Mouse (Mus musculus) CD8-positive naive resting alpha-beta T cell, adult 2 months (primary cell): ENCODE results near the gene Pla1a.

ENCODE experiments used
- DNase-seq, 2 experiments: peaks; one replicate each; pipeline ENCODE4 v3.0.0; 2022; ENCODE audit warnings: low read depth in 2 of 2, low spot score in 2 of 2

Gene Pla1a

DNA sequence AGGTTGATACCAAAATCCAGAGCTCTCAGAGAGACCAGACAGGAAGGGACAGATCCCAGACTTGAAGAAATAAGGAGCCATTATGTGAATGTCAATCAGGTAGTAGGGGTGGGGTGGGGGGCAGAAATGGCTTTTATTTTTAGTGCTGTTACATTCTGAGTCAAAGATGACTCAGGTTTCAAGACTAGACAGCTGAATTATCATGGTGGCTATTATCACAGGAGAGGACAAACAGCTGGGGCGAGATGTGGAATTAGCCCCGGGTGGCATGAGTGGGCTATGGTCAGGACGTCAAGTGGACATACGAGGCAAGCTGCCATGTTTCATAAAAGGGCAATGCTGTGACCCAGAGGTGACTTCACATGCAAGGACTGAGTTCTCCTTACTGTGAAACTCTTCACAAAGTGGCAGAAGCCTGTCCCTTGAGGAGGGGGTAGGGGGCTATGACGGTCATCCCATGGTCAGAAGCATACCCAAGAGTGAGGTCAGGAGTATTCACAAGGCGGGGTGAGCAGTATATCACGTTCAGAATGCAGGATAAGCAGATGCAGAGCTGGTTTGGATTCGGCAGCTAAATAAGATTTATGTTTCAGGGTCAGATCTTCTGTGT is 43.6 kb downstream of the Pla1a start:
- DNase-seq, result no peak

DNA sequence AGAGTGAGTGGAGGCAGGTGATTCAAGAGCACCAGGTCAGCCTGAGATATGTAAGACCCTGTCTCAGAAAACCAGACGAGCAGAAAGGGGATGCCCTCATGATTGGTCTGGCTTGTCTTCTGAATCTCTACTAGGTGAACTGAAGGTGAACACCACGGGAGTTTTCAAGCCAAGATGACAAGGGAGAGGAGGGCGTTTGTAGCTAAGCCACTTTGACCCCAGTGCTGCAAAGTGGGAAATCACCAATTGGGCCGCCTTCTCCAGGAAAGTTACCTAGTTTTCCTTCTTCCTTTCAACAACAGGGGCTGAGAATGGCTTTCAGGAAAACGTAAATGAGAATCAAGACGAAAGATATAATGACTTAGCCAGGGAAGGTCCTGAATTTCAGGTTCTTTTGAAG is 44.2 kb downstream of the Pla1a start:
- no peak for DNase-seq

DNA sequence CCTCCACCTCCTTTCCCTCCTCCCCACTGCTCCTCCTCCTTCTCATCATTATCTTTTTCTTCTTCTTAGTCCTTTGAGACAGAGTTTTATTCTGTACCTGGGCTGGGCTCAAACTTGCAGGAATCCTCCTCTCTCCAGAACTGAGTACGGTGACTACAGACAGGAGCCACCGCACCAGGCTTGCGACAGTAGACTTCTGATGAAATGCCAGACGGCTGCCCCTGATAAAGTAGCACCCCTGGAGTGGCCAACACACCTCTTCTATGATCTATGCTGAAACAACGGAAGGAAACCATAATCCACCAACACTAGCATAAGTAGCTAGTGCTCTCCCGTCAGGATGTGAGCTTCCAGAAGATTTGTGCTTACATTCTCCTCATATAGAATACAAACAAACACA is 45.6 kb downstream of the Pla1a start:
- no peak for DNase-seq

DNA sequence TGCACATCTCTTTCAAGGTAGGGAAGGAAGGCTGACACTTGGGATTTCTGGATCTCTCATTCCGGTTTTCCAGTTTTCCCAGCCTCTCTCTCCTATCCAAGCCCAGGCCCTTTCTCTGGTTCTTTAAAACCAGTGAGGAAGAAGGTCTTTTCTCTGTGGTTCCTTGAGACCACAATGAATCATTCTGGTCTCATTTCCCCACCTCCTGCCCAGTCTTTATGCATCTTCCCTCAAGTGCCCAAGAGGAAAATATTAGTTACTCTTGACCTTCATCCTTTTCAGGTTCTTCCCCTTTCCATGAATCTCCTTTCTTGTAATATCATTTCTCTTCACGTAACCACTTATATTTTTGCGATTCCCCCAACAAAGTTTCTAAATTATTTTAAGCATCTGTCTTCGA is 47.2 kb downstream of the Pla1a start:
- no peak for DNase-seq

DNA sequence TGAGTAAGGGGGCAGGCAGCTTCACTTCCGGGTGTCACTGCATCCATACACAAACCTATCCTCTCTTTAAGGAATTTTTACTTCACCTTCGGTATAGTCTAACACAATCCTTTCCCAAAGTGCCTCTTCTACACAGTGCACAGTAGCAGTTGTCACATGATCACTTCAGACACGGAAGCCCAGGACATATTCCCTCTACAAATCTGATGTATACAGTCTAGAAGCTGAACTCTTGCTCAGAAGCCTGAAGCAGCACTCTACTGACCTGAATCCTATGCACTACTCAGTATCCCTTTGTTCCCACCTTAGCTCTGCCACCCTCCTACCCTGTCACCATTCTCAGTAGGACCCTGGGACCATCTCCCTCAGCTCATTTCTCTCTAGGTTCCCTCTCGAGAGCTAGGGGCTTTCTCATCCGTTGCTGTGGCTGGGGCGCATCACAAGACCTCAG is 47.7 kb downstream of the Pla1a start:
- DNase-seq, result no peak

DNA sequence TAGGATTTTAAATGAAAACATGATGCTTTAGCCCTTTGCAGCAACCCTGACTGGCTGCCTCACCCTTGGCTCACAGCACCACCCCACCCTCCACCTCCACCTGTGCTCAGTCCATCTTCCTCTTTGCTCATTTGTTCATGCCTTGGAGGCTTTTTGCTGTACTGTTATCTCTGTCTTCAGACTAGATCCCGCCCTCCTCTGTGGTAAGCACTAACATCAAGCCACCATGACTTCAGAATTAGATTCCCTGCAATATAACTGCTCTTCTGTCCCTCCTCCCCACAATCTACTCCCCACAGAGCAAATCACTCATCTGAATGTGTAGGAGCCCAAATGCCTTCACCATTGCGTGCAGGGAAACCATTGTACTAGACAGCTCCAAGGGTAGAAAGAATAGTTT is 49.3 kb downstream of the Pla1a start:
- no peak for DNase-seq

DNA sequence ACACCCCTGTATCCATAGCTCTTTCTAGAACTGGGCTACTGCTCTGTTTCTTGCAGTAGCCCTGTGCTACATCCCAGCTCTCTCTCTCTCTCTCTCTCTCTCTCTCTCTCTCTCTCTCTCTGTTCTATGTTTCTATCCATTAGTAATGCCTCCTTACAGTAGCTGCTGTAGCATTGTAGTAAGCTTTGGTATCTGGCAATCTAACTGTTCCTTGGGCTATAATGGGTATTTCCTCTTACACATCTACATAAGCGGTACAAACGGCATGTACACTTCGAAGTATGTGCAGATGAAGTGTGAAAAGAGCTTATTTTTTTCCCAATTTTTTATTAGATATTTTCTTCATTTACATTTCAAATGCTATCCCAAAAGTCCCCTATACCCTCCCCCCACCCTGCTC is 53.0 kb downstream of the Pla1a start:
- DNase-seq, result no peak

DNA sequence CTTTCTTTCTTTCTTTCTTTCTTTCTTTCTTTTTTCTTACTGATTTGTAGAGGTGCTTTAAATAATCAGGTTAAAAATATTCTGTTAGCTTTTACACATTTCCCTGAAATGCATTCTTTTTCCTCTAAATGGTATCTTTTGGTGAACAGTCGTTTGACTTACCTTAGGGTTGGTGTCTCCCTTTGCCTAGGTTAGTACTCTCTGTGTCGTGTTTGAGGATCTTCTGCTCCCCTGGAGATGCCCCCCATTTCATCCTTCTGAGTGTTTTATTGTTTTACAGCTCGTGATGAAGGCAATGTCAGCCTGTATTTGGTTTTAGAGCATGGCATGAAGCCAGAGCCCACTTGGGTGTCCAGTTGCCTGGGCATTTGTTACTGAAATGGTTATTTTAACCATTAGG is 53.5 kb downstream of the Pla1a start:
- DNase-seq, result no peak

DNA sequence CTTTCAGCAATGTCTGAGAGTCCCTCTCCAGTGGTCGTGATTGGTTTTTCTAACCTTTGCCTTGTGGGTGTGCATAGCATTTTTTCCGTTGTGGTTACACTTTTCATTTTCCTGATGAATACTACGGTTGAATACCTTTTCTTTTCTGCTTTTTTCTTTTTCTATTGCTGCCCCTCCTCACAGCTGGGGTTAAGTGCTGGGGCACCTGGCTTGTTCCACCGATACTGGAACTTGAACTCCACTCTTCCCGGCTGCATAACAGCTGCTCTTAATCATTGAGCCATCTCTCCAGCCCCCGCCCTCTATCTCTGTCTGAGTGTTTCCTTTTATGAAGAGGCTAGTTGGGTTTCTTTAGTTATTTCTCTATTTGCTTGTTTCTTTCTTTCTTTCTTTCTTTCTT is 53.9 kb downstream of the Pla1a start:
- DNase-seq, result no peak

DNA sequence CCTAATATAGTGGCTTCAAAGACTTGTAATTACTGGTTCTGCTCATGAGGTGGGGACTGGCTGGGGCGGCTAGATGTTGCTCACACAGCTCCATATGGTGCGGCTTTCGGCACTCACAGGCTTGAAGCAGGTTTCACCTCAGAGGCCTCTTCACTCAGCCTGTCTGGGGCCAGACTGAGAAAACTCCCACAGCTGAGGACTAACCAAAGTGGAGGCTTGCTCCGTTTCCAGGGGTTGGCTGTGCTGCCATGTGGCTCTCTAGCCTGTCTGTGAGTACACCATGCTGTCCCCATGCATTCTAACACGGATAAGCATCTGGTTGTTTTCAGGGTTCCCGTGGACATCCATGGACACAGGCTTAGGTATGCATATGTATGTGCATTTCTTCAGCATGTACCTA is 54.4 kb downstream of the Pla1a start:
- no peak for DNase-seq

DNA sequence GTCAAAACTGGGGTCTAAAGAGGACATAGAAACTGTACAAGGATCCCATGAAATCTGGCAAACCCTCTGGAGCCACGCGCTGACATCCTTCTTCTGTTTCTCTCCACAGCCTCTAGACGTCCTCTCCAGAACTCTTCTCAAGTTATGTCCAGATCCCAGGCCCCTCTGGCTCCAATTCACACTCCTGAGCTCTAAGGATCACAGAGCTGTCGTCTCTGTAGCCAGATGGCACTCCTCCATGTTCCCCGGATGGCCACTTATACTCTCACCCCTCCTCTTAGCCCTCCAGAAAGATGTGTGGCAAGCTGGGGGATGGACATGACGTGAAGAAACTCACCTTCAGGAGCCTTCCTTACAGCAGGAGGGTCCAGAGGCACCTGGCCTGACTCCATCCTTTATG is 55.4 kb downstream of the Pla1a start:
- no peak for DNase-seq

DNA sequence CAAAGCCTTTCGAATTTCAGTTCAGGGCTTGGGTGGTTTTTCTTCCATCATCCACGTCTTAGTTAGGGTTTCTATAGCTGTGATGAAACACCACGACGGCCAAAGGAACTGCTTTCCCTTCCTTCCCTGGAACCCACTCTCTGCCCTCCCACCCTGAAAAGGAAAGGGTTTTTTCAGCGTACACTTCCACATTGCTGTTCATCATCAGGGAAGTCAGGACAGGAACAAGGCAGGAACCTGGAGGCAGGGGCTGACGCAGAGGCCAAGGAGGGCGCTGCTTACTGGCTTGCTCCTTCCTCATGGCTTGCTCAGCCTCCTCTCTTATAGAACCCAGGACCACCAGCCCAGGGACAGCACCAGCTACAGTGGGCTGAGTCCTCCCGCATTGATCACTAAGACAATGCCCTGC is 56.1 kb downstream of the Pla1a start:
- no peak for DNase-seq

DNA sequence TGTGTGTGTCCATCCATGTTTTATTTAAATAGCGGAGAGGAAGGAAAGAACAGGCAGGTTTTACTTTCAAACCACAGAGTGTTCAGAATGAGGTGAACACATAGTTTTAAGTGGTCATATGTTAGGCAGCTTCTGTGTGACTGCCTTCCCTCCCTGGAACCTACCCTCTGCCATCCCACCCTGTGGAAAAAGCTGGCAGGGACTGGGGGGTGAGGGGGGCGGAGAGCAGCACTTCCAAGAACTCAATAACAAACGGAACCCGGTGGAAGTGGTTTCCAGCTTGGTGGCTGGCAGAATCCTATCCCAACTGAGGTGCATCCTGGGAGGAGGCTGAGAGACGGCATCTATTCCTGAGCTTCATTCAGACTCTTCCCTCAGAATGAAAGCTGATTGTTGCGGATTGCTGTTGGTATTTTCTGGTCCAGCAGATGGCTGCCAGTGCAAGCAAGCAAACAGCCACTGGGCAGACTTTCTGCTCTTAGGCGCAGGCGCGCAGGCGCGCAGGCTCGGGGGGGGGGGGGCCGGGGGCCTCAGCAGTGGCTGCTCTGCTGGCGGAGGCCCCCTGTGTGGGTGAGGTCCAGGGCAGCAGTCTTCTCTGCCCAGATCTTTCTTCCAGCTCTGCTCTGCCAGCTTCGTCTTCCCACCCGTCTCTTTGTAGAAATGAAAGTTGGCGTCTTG is 56.6 kb downstream of the Pla1a start:
- peak in 1 of 2 experiments; percentile 18 for DNase-seq

DNA sequence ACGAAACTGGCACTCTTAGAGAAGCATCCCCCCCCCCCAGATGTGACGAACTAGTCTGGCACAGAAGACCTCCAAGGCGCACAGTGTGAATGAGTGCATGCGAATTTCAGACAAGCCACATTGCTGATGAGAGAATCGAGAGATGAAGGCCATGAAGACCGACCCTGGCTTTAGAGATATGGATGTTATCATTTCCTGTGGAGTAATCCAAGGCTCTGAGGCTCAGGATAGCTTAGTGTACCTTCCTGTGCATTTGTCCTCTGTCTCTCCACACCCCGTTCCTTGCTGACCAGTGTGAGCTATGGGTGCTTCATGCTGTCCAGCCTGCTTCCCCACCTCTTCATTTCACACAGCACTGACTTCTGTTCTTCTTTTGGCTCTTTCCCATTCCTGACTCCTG is 57.8 kb downstream of the Pla1a start:
- DNase-seq, result no peak

DNA sequence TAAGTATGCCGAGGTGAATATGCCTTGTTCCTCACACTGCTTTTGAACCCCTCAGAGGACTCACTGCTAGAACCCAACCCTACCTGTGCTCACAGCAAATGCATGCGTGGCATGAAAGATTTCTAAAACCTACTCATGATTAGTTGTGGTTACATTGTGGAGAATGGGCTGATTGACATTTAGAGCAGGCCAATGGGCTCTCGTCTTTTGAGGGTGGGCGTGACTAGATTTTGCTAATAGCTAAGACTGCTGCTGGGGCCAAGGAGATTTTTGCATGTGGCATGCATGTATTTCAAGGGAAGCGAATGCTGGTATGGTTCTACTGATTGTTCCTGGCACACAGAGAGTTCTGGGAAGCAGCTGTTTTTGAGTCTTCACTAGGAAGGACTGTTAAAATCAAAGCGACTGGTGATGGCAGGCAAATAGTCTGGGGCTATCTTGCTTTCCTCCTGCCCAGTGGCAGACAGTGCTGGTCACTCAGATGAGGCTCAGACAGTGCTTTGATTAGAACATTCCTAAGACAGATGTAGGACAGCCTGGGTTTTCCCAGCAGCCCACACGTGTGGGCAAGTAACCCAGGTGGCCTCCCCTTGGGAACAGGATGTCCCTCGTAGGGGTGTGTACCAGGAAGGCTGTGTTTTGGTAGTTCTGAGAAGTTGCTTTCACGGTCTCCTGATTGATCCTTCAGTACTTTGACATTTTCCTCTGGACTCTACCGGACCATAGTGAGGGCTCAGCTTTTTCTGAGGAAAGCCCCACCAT is 58.4 kb downstream of the Pla1a start:
- no peak for DNase-seq

DNA sequence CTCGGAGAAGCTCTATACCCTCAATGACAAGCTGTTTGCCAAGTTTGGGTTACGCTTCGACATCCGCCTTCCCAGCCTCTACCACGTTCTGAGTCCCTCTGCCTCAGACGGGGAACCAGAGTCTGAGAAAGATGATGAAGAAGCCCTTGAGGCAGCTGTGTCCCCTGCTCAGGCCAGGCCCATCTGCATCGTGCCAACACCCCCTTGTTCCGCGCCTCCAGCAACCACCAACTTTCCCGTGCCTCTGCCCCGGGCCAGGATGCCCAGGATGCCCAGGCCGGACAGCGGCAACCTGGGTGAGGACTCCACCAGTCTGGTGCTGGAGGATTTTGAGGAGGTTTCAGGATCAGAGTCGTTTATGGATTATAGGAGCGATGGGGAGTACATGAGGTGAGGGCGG is 59.0 kb downstream of the Pla1a start:
- DNase-seq, result no peak

DNA sequence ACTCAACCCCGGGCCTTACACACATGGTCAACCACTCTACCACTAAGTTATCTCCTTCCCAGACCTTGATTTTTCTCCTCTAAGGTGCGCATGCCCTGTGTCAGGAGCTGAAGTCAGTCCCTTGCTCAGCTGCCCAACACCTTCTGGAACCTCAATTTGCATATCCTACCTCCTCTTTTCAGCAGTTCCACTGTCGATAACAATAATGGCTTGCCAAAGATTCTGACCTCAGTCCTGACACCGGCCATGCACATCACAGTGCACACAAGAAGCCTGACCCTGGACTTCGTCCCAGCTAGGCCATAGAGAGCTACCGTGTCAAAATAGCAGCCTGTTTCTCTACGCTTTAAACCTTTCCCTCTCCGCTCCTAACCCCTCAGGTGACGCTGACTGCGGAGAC is 59.5 kb downstream of the Pla1a start:
- no peak for DNase-seq

DNA sequence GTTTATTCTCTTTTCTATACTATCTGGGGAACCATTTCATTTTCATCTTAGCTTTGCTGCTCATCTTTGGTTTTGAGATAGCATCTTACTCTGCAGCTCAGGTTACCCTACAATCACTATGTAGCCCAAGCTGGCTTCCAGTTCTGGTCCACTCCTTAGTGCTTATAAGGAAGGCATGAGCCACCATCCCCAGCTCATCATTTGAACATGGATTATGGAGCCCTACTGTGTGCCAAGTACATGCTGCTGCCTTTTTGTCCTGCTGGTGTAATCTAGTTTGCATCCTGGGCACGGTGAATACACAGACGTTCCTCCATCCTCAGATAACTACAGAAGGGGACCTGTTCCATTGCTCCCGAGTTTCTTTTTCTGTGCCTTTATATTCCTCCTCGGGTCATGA is 60.1 kb downstream of the Pla1a start:
- no peak for DNase-seq

DNA sequence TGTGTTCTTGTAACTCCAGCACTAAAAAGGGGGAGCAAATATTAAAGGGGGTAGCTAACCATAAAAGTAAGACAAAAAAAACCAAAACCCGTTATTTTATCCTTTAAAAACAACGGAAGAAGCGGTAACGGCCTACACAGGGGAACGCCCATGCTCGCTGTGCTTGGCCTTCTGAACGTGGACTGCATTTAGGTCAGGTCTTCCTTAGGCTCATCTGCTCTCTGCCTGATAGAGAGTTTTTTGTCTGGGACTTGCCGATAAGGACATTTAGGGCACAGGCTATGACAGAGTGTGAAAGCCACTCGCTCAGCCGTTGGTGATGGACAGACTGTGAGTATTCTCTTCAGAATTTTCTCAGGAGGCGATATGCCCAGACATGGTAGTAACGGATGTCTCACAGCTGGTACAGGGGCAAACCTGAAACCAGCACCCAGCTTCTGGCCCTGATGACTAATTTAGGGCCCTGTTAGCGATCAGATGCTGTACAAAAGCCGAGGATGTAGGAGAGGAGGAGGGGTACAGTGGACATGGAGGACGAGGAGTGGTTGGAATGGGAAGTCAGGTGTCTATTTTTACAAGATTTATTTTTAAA is 61.1 kb downstream of the Pla1a start:
- no peak for DNase-seq

DNA sequence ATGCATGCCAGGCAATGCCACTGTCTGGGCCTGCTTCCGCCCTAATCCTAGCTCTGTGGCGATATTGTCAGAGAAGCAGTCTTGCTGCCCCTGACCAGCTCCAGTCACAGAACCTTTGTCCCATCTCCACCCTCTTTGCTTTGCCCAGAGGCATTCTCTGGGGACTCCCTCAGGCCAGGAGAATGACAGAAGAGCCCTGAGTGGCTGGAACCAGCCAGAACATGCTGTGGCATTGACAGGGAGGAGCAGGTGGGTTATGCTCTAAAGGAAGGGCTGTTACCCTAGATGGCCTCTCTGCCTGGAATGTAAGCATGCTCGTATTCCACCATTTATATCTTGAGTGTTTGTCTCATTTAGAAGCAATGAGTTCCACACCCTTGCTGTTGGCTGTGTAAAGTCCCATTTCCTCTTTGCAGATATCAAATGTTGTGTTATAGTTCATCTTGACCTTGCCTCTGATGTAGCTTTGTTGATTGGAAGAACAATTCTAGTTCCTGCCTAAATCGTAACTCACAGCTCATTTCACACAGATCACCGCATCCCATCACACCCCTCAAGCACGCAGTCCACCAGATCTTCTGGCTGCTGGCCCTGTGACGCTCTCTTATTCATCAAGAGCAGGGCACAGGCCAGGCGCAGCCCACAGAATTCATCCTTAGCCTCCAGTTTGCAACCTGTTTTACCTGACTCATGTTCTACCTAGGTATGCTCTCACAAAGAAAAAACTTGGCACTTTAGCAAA is 62.1 kb downstream of the Pla1a start:
- no peak for DNase-seq

DNA sequence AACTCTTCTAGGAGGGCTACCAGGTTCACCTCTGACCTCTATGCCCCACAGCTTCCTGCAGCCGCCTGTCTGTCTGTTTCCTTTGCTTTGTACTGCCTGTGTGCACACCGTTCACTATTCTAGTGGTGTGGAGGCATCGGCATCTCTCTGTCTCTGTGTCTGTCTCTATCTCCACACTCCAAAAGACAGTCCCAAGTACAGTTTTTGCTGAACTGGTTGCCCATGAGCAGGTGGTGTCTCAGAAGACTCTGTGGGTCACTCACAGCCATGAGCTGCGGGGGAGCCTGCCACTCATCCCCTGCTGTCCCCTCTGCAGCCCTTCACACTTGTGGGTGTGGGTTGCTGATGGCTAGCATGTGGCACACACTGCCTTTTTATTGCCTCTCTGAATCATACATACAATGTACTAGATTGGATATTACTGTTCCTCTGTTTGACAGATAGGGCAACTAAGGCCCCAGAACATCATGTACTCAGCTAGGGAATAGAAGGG is 62.9 kb downstream of the Pla1a start:
- DNase-seq, result no peak
